Mouse (Mus musculus) E14TG2a.4 (cell line): Measurements from ENCODE around the gene Tgtp2.

Experiments
- CTCF ChIP-seq: conservative IDR thresholded peaks from 2 replicates; pipeline ENCODE4 v1.5.1; 2014; ENCODE audit warnings: low read length
- NANOG ChIP-seq: IDR thresholded peaks from 2 replicates; pipeline ENCODE4 v1.6.1; 2014; ENCODE audit warnings: borderline replicate concordance, low read length, mixed read lengths

DNA sequence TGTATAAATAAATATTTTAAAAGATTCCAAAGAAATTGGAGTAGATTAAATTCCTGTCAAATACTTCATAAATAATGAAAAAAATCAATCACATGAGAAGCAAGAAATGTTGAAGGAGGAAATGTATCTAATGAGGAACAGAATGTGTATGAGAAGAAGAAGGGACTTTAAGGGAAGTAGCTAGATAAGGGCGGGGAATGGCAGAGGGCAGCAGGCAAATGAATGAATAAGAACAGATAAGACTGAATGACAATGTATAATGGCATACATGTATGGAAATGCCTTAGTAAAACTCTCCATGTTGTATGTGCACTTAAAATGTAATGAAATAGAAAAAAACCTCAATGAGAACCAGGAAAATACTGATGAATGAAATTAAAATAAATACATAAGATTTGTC is 4.4 kb upstream of the Tgtp2 start:
- TF ChIP-seq CTCF (no peak), NANOG (no peak)
